Mouse (Mus musculus) kidney, postnatal 0 days (tissue): Measurements from ENCODE around the gene Naa38. TPM values are rescaled to one million over a fixed set of nuclear protein-coding genes. Genes with fewer than 3 reads are reported as not detected.
A peak's percentile ranks its signal among the peaks of the same experiment; 100 is the strongest.

Experiments used
- ATAC-seq: fragments of 200-750 bp; cut with Nextera tagmentation; replicated peaks from 2 replicates; pipeline ENCODE4 v1.8.0; 2017; ENCODE audit warnings: low read depth, moderate number of reproducible peaks, moderate TSS enrichment, moderate library complexity; ENCODE audit not compliant: low FRiP score
- DNase-seq: peaks from one replicate; pipeline ENCODE4 v3.0.0-alpha.2; 2016; ENCODE audit warnings: low spot score
- H3K27ac ChIP-seq: fragments of 300-500 bp; sonication (generic); 2 replicates; pipeline ENCODE4 v1.5.1; 2014; ENCODE audit warnings: mild to moderate bottlenecking
- H3K27me3 ChIP-seq: fragments of 300-500 bp; sonication (generic); 2 replicates; pipeline ENCODE4 v1.6.1; 2014; ENCODE audit warnings: low read length, mixed read lengths; ENCODE audit not compliant: insufficient read depth
- H3K36me3 ChIP-seq: fragments of 300-500 bp; sonication (generic); 2 replicates; pipeline ENCODE4 v1.6.1; 2014; ENCODE audit warnings: low read length, mixed read lengths; ENCODE audit not compliant: insufficient read depth
- H3K4me1 ChIP-seq: fragments of 300-500 bp; sonication (generic); replicated peaks from 2 replicates; pipeline ENCODE4 v1.6.1; 2014; ENCODE audit warnings: antibody characterized with exemption, low read length, mixed read lengths; ENCODE audit not compliant: insufficient read depth
- H3K4me2 ChIP-seq: fragments of 300-500 bp; sonication (generic); 2 replicates; pipeline ENCODE4 v1.6.1; 2014; ENCODE audit warnings: mild to moderate bottlenecking, low read length, moderate library complexity, mixed read lengths
- H3K4me3 ChIP-seq: fragments of 300-500 bp; sonication (generic); replicated peaks from 2 replicates; pipeline ENCODE4 v1.5.1; 2014; ENCODE audit warnings: low read depth, low read length
- H3K9ac ChIP-seq: fragments of 300-500 bp; sonication (generic); 2 replicates; pipeline ENCODE4 v1.6.1; 2014; ENCODE audit warnings: low read depth, low read length
- H3K9me3 ChIP-seq: fragments of 300-500 bp; sonication (generic); replicated peaks from 2 replicates; pipeline ENCODE4 v1.6.1; 2016; ENCODE audit warnings: low read length, inconsistent platforms, mixed read lengths
- CTCF ChIP-seq: IDR thresholded peaks from 2 replicates; pipeline ENCODE4 v1.5.1; 2016; ENCODE audit warnings: antibody characterized with exemption, low read depth, mild to moderate bottlenecking, moderate library complexity
- WGBS: fragments of 180-500 bp; shearing (Covaris S2); extraction: QIAGEN DNeasy Blood & Tissue Kit; methylation state at CpG from one replicate; pipeline ENCODE4 v1.1.7; 2014; 5-methylcytosine and 5-hydroxymethylcytosine counted together
- polyA plus RNA-seq: library from polyadenylated mRNA; unstranded; fragments of >200 nt; fragmentation: Nextera tagmentation; extraction: Ambion mirVana; gene quantifications from 2 replicates; pipeline ENCODE4 v1.2.1, GENCODE M21; 2015

The Naa38 gene
- polyA plus RNA-seq, 1 experiment from 2014 or later = 198 TPM

DNA sequence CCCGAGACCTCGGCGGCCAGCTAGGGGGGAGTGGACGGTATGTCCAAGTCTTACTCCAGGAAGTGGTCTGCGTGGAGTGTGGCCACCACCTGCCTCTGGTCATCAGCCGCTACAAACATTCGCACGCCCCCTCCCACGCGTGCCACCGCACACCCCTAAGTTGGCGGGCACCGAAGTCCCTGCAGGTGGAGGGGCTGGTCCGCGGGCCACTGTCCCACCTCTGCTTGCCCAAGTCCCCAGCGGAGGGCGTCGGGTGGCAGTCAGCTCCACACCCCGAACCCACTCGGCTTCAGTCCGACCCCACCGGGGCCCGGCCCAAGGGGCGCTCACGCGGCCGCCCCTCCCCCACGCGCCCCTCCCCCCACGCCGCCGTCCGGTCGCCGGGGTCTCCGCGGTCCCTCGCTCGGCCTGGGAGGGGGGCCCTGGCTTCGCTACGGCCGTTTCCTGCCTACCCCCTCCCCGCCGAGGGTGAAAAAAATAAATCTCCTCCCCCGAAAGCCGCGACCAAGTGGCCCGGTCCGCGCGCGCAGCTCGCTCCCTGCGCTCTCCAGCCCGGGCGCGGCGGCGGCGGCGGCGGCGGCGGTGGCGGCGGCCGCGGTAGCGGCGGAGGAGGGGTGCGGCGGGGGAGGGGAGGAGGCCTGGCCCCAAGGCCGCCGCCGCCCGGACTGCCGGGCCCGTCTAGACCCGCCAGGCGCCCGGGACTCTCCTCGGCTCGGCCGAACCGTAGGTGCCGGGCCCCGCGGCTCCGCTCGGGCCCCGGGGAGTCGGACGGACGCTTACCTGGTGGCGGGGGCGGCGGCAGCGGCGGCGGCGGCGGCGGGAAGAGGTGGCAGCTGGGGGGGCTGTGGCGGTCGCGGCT lies 26.7 kb upstream of the Naa38 start:
- DNase-seq = peak; percentile 70
- no peak for TF ChIP-seq CTCF
- Histone ChIP-seq H3K9me3 (no peaks in the 10 kb centered on the region), H3K4me2 (peak overlapping the region; percentile 89), H3K9ac (peak overlapping the region; percentile 100), H3K4me3 (peak overlapping the region; percentile 99), H3K27me3 (no peaks in the 10 kb centered on the region), H3K36me3 (peaks cover 6% of the 10 kb centered on the region; the same call in 1 of the 2 replicates), H3K4me1 (peaks cover 41% of the 10 kb centered on the region), H3K27ac (peak overlapping the region; percentile 100)
- peak; percentile 18; the same call in 1 of the 2 replicates for ATAC-seq
- under 1% methylated on average over 75 of the region's 106 CpGs for WGBS

DNA sequence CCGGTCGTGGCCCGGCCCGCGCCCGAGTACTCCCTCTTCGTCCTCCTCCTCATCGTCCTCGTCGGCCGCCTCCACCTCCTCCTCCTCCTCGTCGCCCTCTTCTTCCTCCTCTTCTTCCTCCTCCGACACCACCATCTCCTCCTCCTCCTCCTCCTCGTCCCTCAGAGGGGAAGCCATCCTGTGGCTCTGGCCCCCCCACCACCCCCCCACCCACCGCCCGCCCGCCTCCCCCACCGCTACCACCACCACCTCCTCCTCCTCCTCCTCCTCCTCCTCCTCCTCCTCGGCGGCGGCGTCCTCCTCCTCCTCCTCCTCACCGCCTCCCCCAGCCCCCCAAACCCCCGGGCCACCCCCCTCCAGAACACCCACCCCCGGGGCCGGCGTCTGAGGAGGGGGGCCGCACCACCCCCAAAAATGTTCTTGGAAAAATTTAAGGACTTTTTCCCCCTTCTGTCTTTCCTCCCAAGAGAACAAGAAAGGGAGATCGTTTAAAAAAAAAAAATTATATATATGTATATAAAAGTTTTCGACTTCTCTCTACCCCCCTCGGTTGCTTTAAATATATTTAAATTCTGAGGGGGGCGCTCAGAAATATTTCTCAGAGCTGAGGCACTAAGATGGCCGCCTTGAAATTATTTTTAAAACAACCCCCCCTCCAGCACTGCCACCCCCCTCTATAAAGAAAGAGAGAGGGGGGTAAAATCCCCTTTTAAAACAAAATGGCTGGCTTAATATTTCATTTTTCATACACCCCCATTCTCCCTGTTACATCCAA lies 25.9 kb upstream of the Naa38 start, which contains the start of gene Chd3:
Gene Chd3 (minus strand): TSS at position 192 of the 775 bp plus-strand sequence.
- Histone ChIP-seq H3K9ac (peak within 1 kb of the TSS; percentile 100), H3K4me3 (peak within 1 kb of the TSS; percentile 99), H3K4me2 (peak within 1 kb of the TSS; percentile 89), H3K9me3 (no peaks in the 10 kb centered on the region), H3K27ac (peak within 1 kb of the TSS; percentile 100), H3K36me3 (peaks cover 9% of the 10 kb centered on the region; the same call in 1 of the 2 replicates), H3K4me1 (peaks cover 33% of the 10 kb centered on the region), H3K27me3 (no peaks in the 10 kb centered on the region)
- no peak for TF ChIP-seq CTCF
- under 1% methylated on average over 17 of the region's 34 CpGs for WGBS
- peak; percentile 67 for DNase-seq
- ATAC-seq = no peak

DNA sequence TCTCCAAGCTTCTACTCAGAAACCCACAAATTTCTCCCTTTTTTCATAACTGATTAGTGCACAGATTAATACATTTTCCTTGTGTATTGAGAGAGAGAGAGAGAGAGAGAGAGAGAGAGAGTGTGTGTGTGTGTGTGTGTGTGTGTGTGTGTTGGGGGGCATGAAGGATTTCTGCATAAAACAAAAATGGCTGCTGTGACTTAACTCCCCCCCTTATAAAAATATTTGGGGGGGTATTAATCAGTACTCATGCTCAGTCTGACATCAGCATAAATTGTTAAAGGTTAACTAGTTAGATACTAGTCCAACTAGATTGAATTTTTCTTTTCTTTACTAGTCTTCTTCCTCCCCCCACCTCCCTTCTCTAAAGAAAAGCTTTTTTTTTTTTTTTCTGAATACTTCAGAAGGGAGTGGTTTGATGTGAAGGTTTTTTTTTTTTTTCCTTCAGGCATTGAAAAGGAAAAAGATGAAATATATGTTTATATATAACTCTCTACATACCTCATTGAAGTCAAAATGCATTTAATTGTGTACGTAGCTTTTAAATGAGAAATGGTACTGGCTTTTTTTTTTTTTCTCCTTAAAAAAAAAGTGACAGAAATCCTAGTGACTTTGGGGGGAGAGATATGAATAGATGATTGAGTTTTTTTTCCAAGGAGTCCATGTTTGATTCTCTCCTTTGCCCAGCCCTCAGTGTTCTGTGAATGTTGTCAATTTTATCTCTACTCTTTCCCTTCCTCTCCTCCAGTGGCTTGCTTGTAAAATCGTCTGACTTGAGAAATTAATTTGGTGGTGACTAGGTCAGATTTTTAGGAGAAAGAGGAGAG lies 25.1 kb upstream of the Naa38 start:
- Histone ChIP-seq H3K9me3 (no peaks in the 10 kb centered on the region), H3K36me3 (peaks cover 12% of the 10 kb centered on the region; the same call in 1 of the 2 replicates), H3K27ac (peak overlapping the region; percentile 100), H3K9ac (peak overlapping the region; percentile 100), H3K27me3 (no peaks in the 10 kb centered on the region), H3K4me1 (peaks cover 26% of the 10 kb centered on the region), H3K4me3 (peak overlapping the region; percentile 99), H3K4me2 (peak overlapping the region; percentile 89)
- 23% methylated on average over 2 of the region's 2 CpGs for WGBS
- ATAC-seq (no peak), DNase-seq (peak; percentile 61)
- no peak for TF ChIP-seq CTCF

GRCm38 (mm10) chr11:69370817-69371215 lies 24.5 kb upstream of the Naa38 start:
- Histone ChIP-seq H3K4me2 (peak overlapping the region; percentile 40), H3K27me3 (no peaks in the 10 kb centered on the region), H3K27ac (peak overlapping the region; percentile 47), H3K9ac (no peak overlapping the region; the same call in 1 of the 2 replicates), H3K4me3 (peak overlapping the region; percentile 13; the same call in 1 of the 2 replicates), H3K4me1 (peaks cover 19% of the 10 kb centered on the region), H3K9me3 (no peaks in the 10 kb centered on the region), H3K36me3 (peaks cover 12% of the 10 kb centered on the region; the same call in 1 of the 2 replicates)
- DNase-seq (peak; percentile 53), ATAC-seq (no peak)
- no peak for TF ChIP-seq CTCF
- WGBS = 15% methylated on average over 9 of the region's 9 CpGs

DNA sequence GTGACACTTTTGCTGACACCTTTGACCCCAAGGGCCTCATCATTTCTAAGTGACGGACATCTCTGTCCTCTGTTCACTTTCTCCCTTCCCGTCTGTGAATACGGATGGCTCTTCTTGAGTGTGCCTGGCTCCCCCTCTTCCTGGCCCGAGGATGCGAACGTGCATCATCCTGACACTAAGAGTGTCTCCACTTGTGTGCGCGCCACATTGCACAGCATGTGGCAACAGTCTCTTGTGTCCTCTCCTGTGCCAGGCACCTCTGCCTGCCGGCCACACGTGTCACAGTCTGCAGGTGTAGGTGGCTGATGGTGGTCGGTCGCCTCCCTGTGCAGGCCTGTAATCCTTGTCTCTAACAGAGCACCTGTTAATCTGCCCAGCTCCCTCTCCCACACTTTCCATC lies 23.7 kb upstream of the Naa38 start:
- 28% methylated on average over 12 of the region's 12 CpGs for WGBS
- no peaks in the 10 kb centered on the region for H3K27me3 ChIP-seq
- no peaks in the 10 kb centered on the region for H3K9me3 ChIP-seq
- peaks cover 12% of the 10 kb centered on the region; the same call in 1 of the 2 replicates for H3K36me3 ChIP-seq
- peak overlapping the region; percentile 40 for H3K4me2 ChIP-seq
- H3K9ac ChIP-seq = 0 out of 2 replicates have a peak overlapping the region, but pooled peaks have one; percentile 27
- no peak overlapping the region for H3K4me3 ChIP-seq
- peaks cover 15% of the 10 kb centered on the region for H3K4me1 ChIP-seq
- peak overlapping the region; percentile 60 for H3K27ac ChIP-seq
- ATAC-seq (no peak), DNase-seq (no peak)
- no peak for TF ChIP-seq CTCF
